Mouse (Mus musculus) small intestine, adult 2 months (tissue): ENCODE measurements around the gene Fbxw20. TPM values are rescaled to one million over a fixed set of nuclear protein-coding genes. Genes with fewer than 3 reads are reported as not detected.
"Not testable (repeated sequence)": the region's sequence is repeated elsewhere in the genome, so short reads cannot be mapped to it uniquely, and the experiment has no call there.

Experiments
- H3K27ac ChIP-seq: fragments of 200-500 bp; 2 replicates; pipeline ENCODE4 v1.5.1; 2012; ENCODE audit warnings: low read depth, low read length, control low read depth, inconsistent platforms; ENCODE audit not compliant: insufficient read depth
- H3K27me3 ChIP-seq: fragments of 200-500 bp; 2 replicates; pipeline ENCODE4 v1.6.1; 2012; ENCODE audit warnings: mild to moderate bottlenecking, moderate library complexity, low read length, inconsistent platforms; ENCODE audit not compliant: control insufficient read depth, insufficient read depth
- H3K36me3 ChIP-seq: fragments of 200-500 bp; 2 replicates; pipeline ENCODE4 v1.6.1; 2012; ENCODE audit warnings: mild to moderate bottlenecking, low read length, control low read depth, inconsistent platforms; ENCODE audit not compliant: control insufficient read depth, insufficient read depth
- H3K4me1 ChIP-seq: fragments of 200-500 bp; 2 replicates; pipeline ENCODE4 v1.6.1; 2012; ENCODE audit warnings: low read length, inconsistent platforms, mixed read lengths; ENCODE audit not compliant: control insufficient read depth, insufficient read depth, insufficient read length
- H3K4me3 ChIP-seq: fragments of 200-500 bp; 2 replicates; pipeline ENCODE4 v1.5.1; 2012; ENCODE audit warnings: low read depth, mild to moderate bottlenecking, control low read depth, inconsistent platforms, low read length, moderate library complexity
- CTCF ChIP-seq: fragments of 200-500 bp; IDR thresholded peaks from 2 replicates; pipeline ENCODE4 v1.5.1; 2012; ENCODE audit warnings: low read depth, mild to moderate bottlenecking, control low read depth, inconsistent platforms, low read length, moderate library complexity, mixed read lengths; ENCODE audit not compliant: insufficient replicate concordance, insufficient read length; ENCODE audit errors: extremely low read depth
- POLR2A ChIP-seq: fragments of 200-500 bp; IDR thresholded peaks from 2 replicates; pipeline ENCODE4 v1.6.1; 2012; ENCODE audit warnings: low read depth, mild to moderate bottlenecking, control low read depth, inconsistent platforms, low read length, moderate library complexity
- WGBS: fragments of 180-500 bp; shearing (Covaris S2); methylation state at CpG from one replicate; pipeline ENCODE4 v1.1.7; 2018; 5-methylcytosine and 5-hydroxymethylcytosine counted together
- polyA plus RNA-seq: library from polyadenylated mRNA; depleted of rRNA; stranded (reverse); fragments of >200 nt; gene quantifications from 2 replicates; pipeline ENCODE4 v1.2.3, GENCODE M21; 2012; rRNA removed

Gene Fbxw20
- polyA plus RNA-seq = not detected in 2 replicates

DNA sequence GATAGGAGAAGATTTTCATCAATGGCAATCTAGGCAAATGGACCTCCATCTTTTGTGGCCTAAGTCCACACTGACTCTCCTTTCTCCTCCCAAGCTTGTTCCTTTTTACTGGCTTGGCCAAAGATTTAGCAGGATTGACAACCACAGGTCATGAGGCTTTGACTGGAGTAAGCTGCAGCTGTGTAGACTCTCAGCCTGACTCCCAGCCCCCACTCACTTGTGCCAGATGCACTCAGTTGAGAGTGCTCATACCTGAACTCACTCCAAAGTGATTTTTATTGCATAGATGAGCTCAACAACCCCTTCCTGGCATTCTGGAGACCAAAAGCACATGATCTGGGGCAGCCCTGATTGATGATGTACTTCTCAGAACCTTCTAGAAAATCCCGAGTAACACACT, at the start of gene Fbxw20:
Fbxw20 (minus strand) TSS at position 101 of the 400 bp plus-strand sequence.
- H3K36me3 ChIP-seq = no peaks in the 10 kb centered on the region
- H3K4me3 ChIP-seq = no peak within 1 kb of the TSS
- 77% methylated on average over 1 of the region's 1 CpGs for WGBS
- no peaks in the 10 kb centered on the region for H3K27me3 ChIP-seq
- H3K4me1 ChIP-seq = peaks cover 2% of the 10 kb centered on the region
- TF ChIP-seq POLR2A (no peak), CTCF (no peak)
- H3K27ac ChIP-seq = no peak within 1 kb of the TSS

DNA sequence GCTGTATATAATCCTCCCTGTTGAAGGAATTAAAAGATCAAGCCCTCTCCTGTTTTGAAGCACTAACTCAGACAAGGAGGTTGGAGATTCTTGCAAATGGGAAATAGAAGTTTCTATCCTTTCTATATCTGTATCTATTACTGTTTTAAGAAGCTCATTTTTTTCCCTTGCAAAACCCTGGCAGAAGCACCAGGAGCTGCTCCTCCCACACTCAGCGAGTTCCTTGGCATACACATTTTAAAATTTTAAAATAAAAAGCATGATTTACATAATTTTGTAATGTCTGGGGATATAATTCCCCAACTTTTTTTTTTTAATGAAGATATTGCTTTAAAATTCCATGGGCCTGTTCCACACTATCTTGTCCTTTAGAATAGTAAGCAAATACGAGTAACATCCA, 28.5 kb upstream of the Fbxw20 start:
- TF ChIP-seq CTCF (no peak), POLR2A (no peak)
- WGBS = 70% methylated on average over 2 of the region's 2 CpGs
- no peaks in the 10 kb centered on the region for H3K4me1 ChIP-seq
- H3K36me3 ChIP-seq = no peaks in the 10 kb centered on the region
- H3K4me3 ChIP-seq = no peak overlapping the region
- no peak overlapping the region for H3K27ac ChIP-seq
- H3K27me3 ChIP-seq = no peaks in the 10 kb centered on the region

- Histone ChIP-seq H3K27ac (no peak overlapping the region), H3K27me3 (no peaks in the 10 kb centered on the region), H3K36me3 (no peaks in the 10 kb centered on the region), H3K4me3 (no peak overlapping the region), H3K4me1 (no peaks in the 10 kb centered on the region)
- WGBS = 66% methylated on average over 6 of the region's 6 CpGs
- TF ChIP-seq CTCF (no peak), POLR2A (no peak)
Observed at GRCm38 (mm10) chr9:109218449-109218848, 16.1 kb downstream of the Fbxw20 start.

GRCm38 (mm10) chr9:109201347-109201746, 33.2 kb downstream of the Fbxw20 start:
- not testable (repeated sequence) for H3K4me1 ChIP-seq, H3K27me3 ChIP-seq, H3K36me3 ChIP-seq, H3K4me3 ChIP-seq, H3K27ac ChIP-seq
- 70% methylated on average over 1 of the region's 1 CpGs for WGBS

GRCm38 (mm10) chr9:109200349-109200748, 34.2 kb downstream of the Fbxw20 start:
- Histone ChIP-seq H3K4me1 (no peaks in the 10 kb centered on the region), H3K27ac (no peak overlapping the region), H3K4me3 (no peak overlapping the region), H3K27me3 (no peaks in the 10 kb centered on the region), H3K36me3 (no peaks in the 10 kb centered on the region)
- 71% methylated on average over 1 of the region's 1 CpGs for WGBS
- TF ChIP-seq CTCF = no peak
- TF ChIP-seq POLR2A = no peak

DNA sequence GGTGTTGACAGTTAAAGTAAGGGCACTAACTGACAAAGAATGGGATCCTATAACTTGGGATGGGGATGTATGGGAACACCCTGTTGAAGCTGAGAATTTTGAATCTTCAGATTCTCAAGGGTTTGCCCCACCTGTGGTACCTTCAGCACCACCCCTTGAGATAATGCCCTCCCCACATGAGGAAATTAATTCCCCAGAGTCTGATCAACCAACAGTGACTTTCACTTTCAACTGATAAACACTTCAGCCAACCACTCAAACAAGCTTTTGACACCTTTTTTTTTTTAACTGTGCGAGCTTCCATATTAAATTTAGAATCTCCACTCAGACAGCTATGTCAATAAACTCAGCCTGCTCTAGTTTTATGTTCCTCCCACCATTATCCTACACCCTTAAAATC, 35.2 kb downstream of the Fbxw20 start:
- Histone ChIP-seq H3K4me3 (no peak overlapping the region), H3K27me3 (no peaks in the 10 kb centered on the region), H3K36me3 (no peaks in the 10 kb centered on the region), H3K4me1 (no peaks in the 10 kb centered on the region), H3K27ac (no peak overlapping the region)
- TF ChIP-seq POLR2A = no peak
- no peak for TF ChIP-seq CTCF
- 14% methylated on average over 1 of the region's 1 CpGs for WGBS

DNA sequence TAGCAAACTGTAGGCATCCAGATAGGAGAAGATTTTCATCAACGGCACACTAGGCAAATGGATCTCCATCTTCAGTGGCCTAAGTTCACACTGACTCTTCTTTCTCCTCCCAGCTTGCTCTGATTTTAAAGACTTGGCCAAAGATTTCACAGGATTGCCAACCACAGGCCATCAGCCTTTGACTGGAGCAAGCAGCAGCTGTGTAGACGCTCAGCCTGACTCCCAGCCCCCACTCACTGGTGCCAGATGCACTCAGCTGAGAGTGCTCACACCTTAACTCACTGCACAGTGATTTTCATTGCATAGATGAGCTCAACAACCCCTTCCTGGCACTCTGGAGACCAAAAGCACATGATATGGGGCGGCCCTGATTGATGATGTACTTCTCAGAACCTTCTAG, 38.7 kb downstream of the Fbxw20 start, which contains the start of gene Fbxw13:
Fbxw13 (minus strand) TSS at position 101 of the 400 bp plus-strand sequence.
- not testable (repeated sequence) for H3K4me3 ChIP-seq, H3K36me3 ChIP-seq, H3K27me3 ChIP-seq, H3K4me1 ChIP-seq, H3K27ac ChIP-seq
- 76% methylated on average over 3 of the region's 3 CpGs for WGBS

GRCm38 (mm10) chr9:109177208-109177607, 57.3 kb downstream of the Fbxw20 start:
- Histone ChIP-seq H3K27ac (no peak overlapping the region), H3K36me3 (no peaks in the 10 kb centered on the region), H3K4me1 (no peaks in the 10 kb centered on the region), H3K4me3 (no peak overlapping the region), H3K27me3 (no peaks in the 10 kb centered on the region)
- TF ChIP-seq POLR2A (no peak), CTCF (no peak)
- 34% methylated on average over 1 of the region's 1 CpGs for WGBS
